Mouse (Mus musculus): ENCODE measurements around the gene Fgd6. TPM values are rescaled to one million over a fixed set of nuclear protein-coding genes. Genes with fewer than 3 reads are reported as not detected.
A peak's percentile ranks its signal among the peaks of the same experiment; 100 is the strongest.

The Fgd6 gene
- total RNA-seq, 1 experiment from 2014 or later: 2.7 TPM

DNA sequence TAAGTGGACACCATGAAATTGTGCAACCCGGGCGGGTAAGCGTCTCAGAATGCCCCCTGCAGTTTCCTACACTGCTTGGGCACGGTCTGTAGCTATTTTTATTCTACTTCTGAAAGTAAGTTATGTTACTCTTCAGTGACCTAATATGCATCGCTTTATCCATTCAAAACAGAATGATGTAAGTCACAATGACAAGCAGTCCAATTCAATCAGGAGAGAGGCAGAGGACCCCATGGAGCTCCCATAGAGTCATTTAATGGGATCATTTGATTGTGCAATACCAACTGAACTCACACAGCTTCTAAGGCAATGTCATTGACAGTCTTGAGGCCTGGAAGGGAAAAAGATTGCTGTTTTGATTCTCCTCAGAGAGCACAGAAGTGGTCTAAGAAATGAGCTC lies 87.8 kb downstream of the Fgd6 start:
- no peak for ATAC-seq (replicated peaks; ENCODE audit: low read depth, poor library complexity, severe bottlenecking)

DNA sequence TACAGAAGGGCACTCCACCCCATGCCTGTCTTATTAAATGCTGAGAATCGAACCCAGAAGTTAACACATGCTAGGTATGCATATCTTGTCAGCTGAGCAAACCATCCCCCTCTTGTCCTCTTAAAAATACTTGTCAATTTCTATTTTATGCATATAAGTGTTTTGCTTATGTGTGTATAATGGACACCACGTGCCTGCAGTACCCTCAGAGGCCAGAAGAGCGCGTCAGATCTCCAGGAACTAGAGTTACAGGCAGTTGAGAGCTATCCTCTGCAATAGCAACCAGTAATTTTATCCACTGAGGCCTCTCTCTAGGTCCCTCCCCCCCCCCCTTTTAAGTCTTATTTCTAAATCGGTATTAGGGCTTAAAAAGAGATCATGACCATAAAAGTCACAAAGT lies 88.6 kb downstream of the Fgd6 start:
- ATAC-seq (replicated peaks; ENCODE audit: low read depth, poor library complexity, severe bottlenecking): no peak

DNA sequence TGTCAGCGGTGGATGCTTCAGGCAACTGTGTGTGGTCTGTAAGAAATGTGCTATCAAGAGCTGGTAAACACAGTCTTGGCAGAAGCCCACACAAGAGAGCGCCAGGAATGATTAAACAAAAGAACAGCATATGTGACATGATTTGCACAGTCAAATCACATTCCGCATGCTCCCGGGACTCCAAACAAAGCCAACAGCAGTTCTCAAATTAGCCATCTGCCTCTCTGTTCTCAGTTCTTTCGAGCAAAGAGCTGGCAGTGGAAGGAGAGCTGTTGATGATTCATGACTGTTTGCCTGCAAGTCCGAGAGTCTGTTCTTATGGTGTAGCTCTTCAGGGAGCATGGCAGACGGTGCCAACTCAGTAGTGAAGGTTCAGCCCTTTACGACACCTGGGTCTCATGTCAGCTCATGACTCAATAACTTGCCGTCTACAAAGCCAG lies 93.9 kb downstream of the Fgd6 start:
- ATAC-seq (replicated peaks; ENCODE audit: low read depth, poor library complexity, severe bottlenecking): no peak

DNA sequence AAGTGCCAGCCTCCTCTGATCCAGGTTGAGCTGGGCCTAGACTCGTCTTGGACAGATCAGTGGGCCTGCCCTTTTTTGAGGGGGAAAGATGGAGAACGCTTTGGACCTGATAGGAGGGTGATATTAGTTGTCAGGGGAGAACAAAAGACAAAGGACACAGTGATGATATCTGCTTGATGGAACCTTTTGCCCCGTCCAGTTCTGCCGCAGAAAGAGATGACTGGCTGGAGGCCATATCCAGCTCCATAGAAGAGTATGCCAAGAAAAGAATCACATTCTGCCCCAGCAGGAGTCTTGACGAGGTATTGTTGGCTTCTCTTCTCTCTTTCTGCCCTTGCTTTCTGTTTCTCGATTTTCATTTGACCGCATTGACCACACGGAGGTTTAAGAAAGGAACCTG lies 97.3 kb downstream of the Fgd6 start:
- ATAC-seq (replicated peaks; ENCODE audit: low read depth, poor library complexity, severe bottlenecking): no peak

DNA sequence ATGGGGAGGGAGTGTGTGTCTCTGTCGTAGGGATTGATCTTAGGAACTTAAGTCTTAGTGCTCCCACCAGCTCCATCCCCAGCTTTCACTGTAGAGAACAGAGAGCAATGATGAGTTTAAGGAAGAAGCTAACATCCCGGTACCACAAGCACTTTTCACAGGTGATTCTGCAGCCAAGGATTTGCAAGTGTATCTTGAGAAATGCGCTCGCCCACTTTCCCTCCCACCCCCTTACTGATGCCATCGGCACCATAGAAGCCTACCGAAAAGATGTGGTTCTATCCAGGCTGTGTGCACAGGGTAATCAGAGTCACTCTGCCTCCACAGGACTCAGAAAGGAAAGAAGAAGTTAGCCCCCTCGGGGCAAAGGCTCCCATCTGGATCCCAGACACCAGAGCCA lies 97.9 kb downstream of the Fgd6 start:
- no peak for ATAC-seq (replicated peaks; ENCODE audit: low read depth, poor library complexity, severe bottlenecking)

DNA sequence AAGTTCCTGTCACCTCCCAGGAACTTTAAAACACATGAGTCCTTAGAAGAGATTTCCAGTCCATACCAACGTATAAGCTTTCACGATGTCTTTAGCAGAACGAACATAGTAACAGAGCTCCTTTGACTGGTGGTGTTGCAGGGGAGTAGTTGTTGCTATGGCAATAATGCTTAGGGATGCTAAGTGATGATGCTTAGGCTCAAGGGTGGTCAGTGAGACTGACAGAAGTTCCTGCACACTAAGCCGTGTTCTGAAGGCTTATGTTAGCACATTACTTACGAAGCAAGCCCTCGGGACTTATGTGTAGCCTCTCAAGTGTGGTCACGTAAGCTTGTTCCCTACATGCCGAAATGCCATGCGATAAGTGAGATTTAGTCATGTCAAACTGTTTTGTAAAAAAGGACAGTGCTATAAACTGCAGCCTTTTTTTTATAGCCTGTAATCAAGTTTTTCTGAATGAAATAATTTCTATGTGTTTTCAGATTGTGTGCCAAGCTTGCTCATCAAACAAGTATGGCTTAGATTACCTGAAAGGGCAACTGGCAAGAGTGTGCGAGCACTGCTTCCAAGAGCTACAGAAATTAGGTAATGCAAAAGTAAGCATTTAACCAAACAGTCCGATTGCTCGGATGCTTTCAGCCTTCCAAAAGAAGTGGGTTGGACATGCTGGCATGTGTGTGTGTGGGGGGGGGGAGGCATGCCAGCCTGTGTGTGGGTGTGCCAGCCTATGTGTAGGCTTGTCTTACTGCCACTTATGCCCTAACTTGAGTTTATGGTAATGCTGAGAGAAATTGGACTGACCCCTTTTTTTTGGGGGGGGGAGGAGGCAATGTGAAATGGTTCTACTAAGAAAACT lies 99.0 kb downstream of the Fgd6 start:
- ATAC-seq (replicated peaks; ENCODE audit: low read depth, poor library complexity, severe bottlenecking): no peak

DNA sequence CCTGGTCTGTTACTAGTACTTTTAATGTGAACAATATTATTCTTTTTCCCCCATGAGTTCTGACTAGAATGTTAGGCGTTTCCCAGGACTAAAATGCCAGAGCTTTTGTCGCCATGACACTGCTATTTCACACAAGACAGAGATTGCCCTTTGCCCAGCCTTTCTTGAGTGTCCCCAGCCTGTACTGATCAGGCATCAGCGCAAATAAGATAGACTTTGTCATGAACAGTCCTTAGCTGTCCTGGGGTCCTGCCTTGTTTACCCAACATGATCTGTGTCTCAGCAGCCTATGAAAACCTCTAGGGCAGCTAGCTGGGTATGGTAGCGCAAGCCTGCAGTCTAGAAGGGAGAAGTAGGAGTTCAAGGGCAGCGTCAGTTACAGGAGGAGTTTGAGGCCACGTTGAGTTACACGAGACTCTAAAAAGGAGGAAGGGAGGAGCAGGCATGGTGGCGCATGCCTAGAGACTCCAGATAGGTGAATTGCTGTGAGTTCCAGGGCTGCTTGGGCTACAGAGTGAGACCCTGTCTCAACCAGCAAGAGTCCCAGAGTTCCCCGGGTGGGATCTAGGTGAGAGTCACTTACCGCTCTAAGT lies 103.2 kb downstream of the Fgd6 start:
- ATAC-seq (replicated peaks; ENCODE audit: low read depth, poor library complexity, severe bottlenecking): no peak

DNA sequence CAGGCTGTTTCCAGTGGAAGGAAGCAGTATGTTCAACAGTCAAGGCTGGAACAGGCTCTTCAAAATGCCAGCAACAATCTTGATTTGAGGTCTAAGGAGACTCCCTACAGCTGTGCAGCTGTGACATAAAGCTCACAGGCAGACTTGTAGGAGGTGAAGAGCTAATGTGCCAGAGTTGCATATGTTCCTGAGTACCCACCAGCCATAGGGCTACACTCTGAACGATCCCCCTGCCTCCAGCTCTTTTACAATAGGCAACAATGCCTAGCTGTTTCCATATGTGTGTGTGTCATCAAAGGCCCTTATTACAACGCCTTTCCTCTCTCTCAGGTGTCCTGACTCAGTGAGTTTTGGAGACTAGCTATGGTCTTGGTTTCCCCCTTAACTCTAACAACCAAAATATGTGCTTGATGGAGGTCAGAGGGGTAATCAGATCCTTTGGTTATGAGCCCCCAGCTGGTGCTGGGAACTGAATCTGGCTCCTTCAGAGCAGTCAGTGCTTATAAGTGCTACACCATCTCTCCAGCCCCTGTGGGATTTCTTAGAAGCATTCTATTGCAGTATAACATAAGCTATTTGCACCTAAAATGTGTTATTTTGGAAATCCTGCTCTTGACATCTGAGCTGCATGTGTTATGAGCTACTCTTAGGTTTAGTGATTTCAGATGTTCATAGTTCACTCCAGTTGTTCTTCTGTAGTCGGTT lies 104.6 kb downstream of the Fgd6 start:
- no peak for ATAC-seq (replicated peaks; ENCODE audit: low read depth, poor library complexity, severe bottlenecking)

DNA sequence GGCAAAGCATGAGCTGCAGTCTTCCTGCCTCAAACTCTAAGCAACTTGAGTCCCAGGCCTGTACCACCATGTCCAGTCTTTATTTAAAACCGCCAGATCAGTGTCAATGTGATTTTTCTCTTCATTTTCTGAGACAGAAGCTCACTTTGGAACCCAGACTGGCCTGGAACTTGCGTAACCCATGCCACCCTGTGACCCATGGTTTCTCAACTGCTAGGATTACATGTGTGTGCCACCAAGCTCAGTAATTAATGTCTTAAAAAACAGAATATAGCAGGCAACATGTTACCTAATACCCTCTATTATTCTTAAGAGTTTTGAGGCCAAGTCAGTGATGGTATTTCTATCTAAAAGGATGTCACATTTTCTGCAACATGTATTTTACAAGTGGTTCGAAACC lies 106.6 kb downstream of the Fgd6 start:
- no peak for ATAC-seq (replicated peaks; ENCODE audit: low read depth, poor library complexity, severe bottlenecking)

DNA sequence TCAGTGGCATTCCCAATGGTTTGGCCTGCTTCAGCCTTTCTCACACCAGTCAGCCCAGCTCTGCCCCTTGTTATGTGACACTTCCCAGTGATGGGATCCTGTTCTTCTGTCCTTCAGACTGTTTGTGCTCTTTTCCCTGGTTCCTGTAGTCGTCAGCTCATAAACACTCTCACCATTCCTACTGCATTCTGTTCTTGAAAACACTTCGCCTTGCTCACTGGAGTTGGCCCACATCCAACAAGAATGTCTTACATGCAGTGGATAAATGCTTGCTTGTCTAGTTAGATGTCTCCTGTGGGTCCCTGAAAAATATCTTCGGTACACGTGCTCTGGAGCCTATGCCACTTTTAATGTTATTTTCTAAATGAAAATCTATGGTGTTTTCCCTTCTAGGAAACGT lies 108.8 kb downstream of the Fgd6 start:
- no peak for ATAC-seq (replicated peaks; ENCODE audit: low read depth, poor library complexity, severe bottlenecking)

DNA sequence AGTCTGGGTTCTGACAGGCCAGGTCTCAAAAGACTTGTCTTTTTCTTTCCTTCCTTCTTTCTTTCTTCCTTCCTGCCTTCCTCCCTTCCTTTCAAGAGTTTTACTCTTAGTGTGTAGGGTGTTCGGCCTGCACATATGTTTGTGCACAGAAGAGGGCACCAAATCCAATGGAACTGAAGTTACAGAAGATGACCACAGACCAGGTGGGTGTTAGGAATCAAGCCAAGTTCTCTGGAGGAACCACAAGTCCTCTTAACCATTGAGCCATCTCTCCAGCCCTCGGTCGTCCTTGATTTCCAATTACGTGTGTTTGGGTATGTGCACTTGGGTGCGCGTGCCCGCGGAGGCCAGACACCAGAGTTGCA lies 111.6 kb downstream of the Fgd6 start:
- peak; percentile 59 for ATAC-seq (replicated peaks; ENCODE audit: low read depth, poor library complexity, severe bottlenecking)

DNA sequence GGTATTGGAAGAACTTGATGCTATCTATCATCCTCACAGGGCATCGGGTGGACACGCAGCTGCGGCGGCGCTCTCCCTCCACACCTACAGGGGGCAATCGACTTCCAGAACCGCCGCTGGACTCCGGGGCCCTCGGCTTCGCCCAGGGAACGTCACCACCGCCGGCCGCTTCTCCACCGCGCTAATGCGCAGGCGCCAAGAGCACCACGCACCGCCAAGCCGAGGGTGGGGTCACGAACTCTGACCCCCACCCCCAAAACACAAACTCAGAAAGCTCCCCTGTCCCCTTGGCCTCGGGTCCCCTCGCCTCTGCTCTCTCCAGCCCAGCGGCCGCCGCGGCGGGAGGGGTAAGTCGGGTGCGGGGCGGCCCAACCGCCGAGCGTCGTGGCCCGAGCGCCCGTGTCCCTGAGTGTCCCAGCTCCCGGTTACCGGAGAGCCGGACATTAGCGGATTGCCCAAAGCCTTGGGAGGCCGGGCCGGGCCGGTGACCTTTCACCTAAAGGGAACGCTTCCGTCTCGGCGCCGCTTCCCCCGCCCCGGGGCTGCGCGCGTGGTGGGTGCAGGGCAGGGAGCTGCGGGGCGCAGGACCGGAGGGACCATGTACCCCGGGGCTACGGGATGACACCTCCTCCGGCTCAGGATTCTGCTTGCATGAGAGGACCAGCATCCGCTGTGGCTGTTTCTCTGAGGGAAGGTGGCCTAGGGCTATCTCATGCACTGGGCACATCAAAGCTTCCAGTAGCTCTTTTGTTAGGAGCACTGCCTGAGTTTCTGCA lies 112.1 kb downstream of the Fgd6 start, which contains the start of gene Nr2c1:
Gene Nr2c1, plus strand, starts transcription at position 268 of the 776 bp plus-strand sequence.
- peak; percentile 87 for ATAC-seq (replicated peaks; ENCODE audit: low read depth, poor library complexity, severe bottlenecking)

DNA sequence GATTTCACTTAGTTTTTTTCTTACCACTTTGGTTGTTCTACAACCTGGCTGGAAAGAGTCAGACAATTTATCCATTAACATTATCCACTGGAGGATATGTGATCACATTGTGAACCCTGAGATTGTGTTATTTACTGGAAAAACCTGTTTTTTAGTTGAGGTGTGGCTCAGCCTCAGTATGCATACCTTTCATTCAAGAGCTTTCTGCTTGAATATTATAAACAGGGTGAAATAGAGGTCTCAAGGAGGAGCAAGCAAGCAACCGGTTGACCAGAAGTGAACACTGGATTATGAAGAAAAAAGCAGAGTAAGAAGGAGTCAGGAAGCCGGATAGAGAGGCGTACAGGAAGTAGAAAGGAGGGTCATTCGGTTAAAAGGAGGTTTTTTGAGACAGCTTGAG lies 115.7 kb downstream of the Fgd6 start:
- no peak for ATAC-seq (replicated peaks; ENCODE audit: low read depth, poor library complexity, severe bottlenecking)

DNA sequence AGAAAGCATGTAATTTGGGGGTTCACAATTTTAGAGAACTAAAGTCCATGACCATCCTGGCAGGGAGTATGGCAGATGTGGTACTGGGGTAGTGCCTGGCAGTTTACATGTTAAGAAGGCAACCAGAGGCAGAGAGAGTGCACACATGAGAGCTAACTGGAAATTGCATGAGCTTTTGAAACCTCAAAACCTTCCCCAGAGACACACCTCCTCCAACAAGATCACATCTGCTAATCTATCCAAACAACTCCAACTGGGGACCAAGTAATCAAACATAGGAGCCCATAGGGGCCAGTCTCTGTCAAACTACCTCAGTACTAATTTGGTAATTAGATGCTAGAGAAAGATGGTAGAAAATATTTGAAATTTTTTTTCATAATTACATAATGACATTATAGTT lies 118.0 kb downstream of the Fgd6 start:
- ATAC-seq (replicated peaks; ENCODE audit: low read depth, poor library complexity, severe bottlenecking): no peak

DNA sequence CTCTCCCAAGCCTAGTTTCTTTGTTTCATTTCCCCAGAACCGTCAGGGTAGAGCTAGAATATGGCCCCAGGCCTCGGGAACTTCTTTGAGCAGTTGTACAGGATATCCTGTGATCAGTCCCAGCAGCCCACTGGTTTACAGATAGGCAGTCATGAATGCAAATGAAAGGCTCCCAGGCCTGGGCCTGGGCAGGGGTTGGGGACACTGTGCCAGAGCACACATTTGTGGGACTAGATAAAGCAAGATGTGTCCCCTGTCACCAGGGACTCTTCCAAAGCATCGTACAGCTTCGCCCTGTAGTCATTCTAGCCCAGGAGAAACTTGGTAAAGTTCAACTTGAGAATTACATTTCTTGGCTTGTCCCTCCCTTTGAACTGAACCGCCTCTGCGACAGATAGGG lies 123.2 kb downstream of the Fgd6 start:
- ATAC-seq (replicated peaks; ENCODE audit: low read depth, poor library complexity, severe bottlenecking): 0 out of 2 replicates have a peak, but pooled peaks have one; percentile 11

DNA sequence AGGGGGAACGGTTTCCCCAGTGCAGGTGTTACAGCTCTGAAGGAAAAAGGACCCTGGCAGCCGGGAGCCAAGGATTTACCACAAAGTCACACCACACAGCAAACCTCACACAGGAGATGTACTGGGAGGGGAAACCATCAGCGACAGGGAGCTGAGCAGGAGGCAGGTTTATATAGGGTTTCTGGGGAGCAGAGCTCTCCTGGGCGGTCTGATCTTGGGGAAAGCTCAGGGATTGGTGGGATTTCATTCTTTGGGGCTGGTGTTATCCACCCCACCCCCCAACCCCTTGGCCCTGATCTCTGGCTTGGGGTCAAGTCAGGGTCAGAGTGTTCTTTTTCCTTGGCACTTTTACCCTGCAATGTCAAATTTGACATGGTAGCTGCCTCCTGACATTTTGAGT lies 123.6 kb downstream of the Fgd6 start:
- no peak for ATAC-seq (replicated peaks; ENCODE audit: low read depth, poor library complexity, severe bottlenecking)

DNA sequence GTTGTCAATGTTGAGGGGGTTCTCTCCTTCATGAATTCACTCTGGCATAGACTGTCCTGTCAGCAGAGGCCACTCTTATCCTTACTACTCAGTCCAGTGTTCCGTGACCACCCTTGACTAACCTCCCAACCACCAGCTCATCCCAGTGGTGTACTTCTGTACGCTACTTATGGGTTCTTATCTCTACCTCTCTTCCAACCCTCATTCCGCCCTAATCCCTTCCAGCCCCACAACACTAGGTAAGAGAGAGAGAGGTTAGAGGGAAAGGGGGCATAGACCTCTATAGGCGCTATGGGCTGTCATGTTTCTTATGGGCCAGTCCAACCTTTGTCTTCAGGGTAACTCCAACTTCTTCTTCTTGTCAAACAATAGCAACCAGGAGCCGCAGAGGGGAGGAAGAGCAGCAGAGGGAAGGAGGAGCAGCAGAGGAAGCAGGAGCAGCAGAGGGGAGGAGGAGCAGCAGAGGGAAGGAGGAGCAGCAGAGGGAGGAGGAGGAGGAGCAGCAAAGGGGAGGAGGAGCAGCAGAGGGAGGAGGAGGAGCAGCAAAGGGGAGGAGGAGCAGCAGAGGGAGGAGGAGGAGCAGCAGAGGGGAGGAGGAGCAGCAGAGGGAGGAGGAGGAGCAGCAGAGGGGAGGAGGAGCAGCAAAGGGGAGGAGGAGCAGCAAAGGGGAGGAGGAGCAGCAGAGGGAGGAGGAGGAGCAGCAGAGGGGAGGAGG lies 125.4 kb downstream of the Fgd6 start:
- ATAC-seq (replicated peaks; ENCODE audit: low read depth, poor library complexity, severe bottlenecking): no peak

DNA sequence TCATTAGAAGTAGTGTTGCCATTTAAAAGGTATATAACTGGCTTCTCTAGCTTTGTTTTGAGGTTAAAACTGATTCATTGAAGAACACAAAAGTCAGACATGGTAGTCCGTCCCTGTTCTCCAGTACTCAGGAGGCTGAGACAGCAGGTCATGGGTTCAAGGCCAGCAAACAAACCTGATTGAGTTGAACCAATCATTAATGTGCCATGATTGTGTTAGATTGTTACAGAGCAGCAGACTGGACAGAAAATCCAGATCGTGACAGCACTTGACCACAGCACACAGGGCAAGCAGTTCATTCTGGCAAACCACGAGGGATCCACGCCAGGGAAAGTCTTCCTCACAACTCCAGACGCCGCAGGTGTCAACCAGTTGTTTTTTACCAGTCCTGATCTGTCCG lies 126.2 kb downstream of the Fgd6 start:
- ATAC-seq (replicated peaks; ENCODE audit: low read depth, poor library complexity, severe bottlenecking): no peak

DNA sequence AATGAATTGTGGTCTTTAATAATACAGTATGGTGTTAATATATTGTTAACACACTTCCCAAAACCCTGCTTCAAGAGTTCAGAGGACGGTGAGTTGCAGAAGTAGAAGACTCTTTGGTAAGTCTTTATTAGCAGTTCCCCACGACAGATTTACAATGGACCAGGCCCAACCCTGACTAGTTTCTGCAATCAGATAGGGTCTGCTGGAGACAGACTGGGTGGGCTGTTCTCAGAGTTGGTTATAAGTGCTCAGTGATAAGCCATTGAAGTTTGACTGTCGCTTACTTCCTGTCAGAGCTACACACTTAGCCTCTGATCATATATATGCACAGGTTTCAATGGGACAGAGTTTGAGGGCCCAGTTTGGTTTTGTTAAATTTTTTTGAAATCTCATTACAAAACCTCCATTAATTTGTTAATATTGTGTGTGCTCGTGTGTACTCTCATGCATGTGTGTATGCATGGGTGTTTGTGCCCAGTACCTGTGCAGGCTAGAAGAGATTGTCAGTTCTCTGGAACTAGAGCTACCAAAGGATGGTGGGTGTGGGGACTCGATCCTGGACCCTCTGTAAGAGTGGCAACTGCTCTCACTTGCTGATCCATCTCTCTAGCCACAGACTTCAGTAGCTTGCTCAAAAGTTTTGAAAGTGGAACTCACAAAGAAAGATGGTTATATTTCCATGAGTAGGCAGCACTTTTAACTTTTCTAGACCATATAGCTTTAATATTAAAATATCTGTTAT lies 128.5 kb downstream of the Fgd6 start:
- ATAC-seq (replicated peaks; ENCODE audit: low read depth, poor library complexity, severe bottlenecking): no peak

All from common myeloid progenitor, adult 5-6 weeks (primary cell).